Mouse (Mus musculus) heart, postnatal 0 days (tissue): ENCODE data around the gene Inka2.

Experiments used
- CTCF ChIP-seq: IDR thresholded peaks from 2 replicates; pipeline ENCODE4 v1.5.1; 2016; ENCODE audit warnings: antibody characterized with exemption, control low read depth, low read depth
- EP300 ChIP-seq: IDR thresholded peaks from 2 replicates; pipeline ENCODE4 v1.6.1; 2016; ENCODE audit warnings: antibody characterized with exemption, low read depth

- TF ChIP-seq CTCF, result no peak
- TF ChIP-seq EP300, result no peak
These were observed 2.1 kb downstream of the Inka2 start for GRCm38 (mm10) chr3:105706366-105707020.
